Comparison of ENCODE assay signal across 7 mouse cellular contexts in genomic region chr7:114414421-114415335, GRCm38 (mm10). TPM values are rescaled to one million over a fixed set of nuclear protein-coding genes. Genes with fewer than 3 reads are reported as not detected.
A peak's percentile ranks its signal among the peaks of the same experiment; 100 is the strongest.
DNase-seq lines count a peak whose midpoint lies in the region; ATAC-seq and TF ChIP-seq lines count a peak whose summit lies in the region.

Pde3b (plus strand) TSS chr7:114415281.

- DNase-seq in adrenal gland, adult 8-10 months, result peak; percentile 16
- DNase-seq in embryo, embryonic 10.5 days (ENCODE audit: low spot score), result peak; percentile 82
- peak; percentile 82 for DNase-seq in limb, embryonic 10.5 days (ENCODE audit: low spot score)
- no peak for DNase-seq in midbrain, embryonic 10.5 days (ENCODE audit: low spot score)
- peak; percentile 28 for DNase-seq in spleen, adult 12 weeks (ENCODE audit: low spot score)

- no peaks in the 10 kb centered on the region for H3K4me1 ChIP-seq in intestine, postnatal 0 days (replicated peaks; ENCODE audit: control insufficient read depth, insufficient read depth, low read length)
- H3K4me1 ChIP-seq in limb, embryonic 10.5 days, result peaks cover 23% of the 10 kb centered on the region
- H3K4me1 ChIP-seq in midbrain, embryonic 10.5 days, result peaks cover 39% of the 10 kb centered on the region

- H3K27me3 ChIP-seq in intestine, postnatal 0 days (replicated peaks; ENCODE audit: control insufficient read depth, insufficient read depth, low read length), result peaks cover 5% of the 10 kb centered on the region; the same call in 1 of the 2 replicates
- no peaks in the 10 kb centered on the region for H3K27me3 ChIP-seq in limb, embryonic 10.5 days (ENCODE audit: low read depth, poor library complexity, severe bottlenecking)
- peaks cover 6% of the 10 kb centered on the region; the same call in 1 of the 2 replicates for H3K27me3 ChIP-seq in midbrain, embryonic 10.5 days (ENCODE audit: low read depth, poor library complexity, severe bottlenecking)

- no peaks in the 10 kb centered on the region for H3K36me3 ChIP-seq in intestine, postnatal 0 days (ENCODE audit: control insufficient read depth, insufficient read depth)
- no peaks in the 10 kb centered on the region for H3K36me3 ChIP-seq in limb, embryonic 10.5 days
- H3K36me3 ChIP-seq in midbrain, embryonic 10.5 days, result 0 out of 2 replicates have a peak, but pooled peaks cover 5% of the 10 kb centered on the region

- WGBS in intestine, postnatal 0 days, result 4% methylated on average over 52 of the region's 70 CpGs
- 2% methylated on average over 66 of the region's 70 CpGs for whole genome bisulfite sequencing in limb, embryonic 10.5 days
- WGBS in midbrain, embryonic 10.5 days, result under 1% methylated on average over 70 of the region's 70 CpGs

- peak within 1 kb of the TSS; percentile 64 for H3K9ac ChIP-seq in intestine, postnatal 0 days (ENCODE audit: low read depth, low read length)

- H3K4me3 ChIP-seq in intestine, postnatal 0 days (ENCODE audit: low read depth, low read length), result peak within 1 kb of the TSS; percentile 84
- H3K4me3 ChIP-seq in limb, embryonic 10.5 days, result peak within 1 kb of the TSS; percentile 90
- peak within 1 kb of the TSS; percentile 92 for H3K4me3 ChIP-seq in midbrain, embryonic 10.5 days

- no peaks in the 10 kb centered on the region for H3K9me3 ChIP-seq in intestine, postnatal 0 days (ENCODE audit: control insufficient read depth)
- no peaks in the 10 kb centered on the region for H3K9me3 ChIP-seq in limb, embryonic 10.5 days (replicated peaks)
- H3K9me3 ChIP-seq in midbrain, embryonic 10.5 days (replicated peaks), result no peaks in the 10 kb centered on the region

- peak; percentile 82 for ATAC-seq in granulocyte monocyte progenitor cell, adult 5-6 weeks (replicated peaks; ENCODE audit: poor library complexity, severe bottlenecking)
- peak; percentile 84 for ATAC-seq in intestine, postnatal 0 days

- peak within 1 kb of the TSS; percentile 57 for H3K27ac ChIP-seq in intestine, postnatal 0 days (ENCODE audit: low read depth, low read length)
- peak within 1 kb of the TSS; percentile 98 for H3K27ac ChIP-seq in limb, embryonic 10.5 days
- peak within 1 kb of the TSS; percentile 97 for H3K27ac ChIP-seq in midbrain, embryonic 10.5 days (replicated peaks)

- H3K4me2 ChIP-seq in intestine, postnatal 0 days (replicated peaks; ENCODE audit: low read depth), result peak within 1 kb of the TSS; percentile 100

- no peak for TF ChIP-seq CTCF in intestine, postnatal 0 days (IDR thresholded peaks at IDR 0.05; ENCODE audit: low read depth)

RNA-seq across cellular contexts. Expression of gene Pde3b, which starts in this region (rescaled TPM):
- 10 to 100 TPM; 12.1 to 34.9 (median 22.5) TPM for total RNA-seq in adrenal gland, adult 8-10 months (2022)
- 3.7 and 8.1 TPM in 2 replicates for total RNA-seq in granulocyte monocyte progenitor cell, adult 5-6 weeks (2014; fragmentation: Nextera tagmentation)
- 14.3 and 15.0 TPM in 2 replicates for total RNA-seq in granulocyte monocyte progenitor cell, adult 5-6 weeks (2017)
- polyA plus RNA-seq in intestine, postnatal 0 days (2015; fragmentation: Nextera tagmentation; extraction: Ambion mirVana), result 1.7 and 2.1 TPM in 2 replicates
- polyA plus RNA-seq in limb, embryonic 10.5 days (2016; fragmentation: Nextera tagmentation; extraction: Ambion mirVana), result 7.5 and 7.8 TPM in 2 replicates
- polyA plus RNA-seq in midbrain, embryonic 10.5 days (2016; fragmentation: Nextera tagmentation; extraction: Ambion mirVana), result 8.0 and 8.5 TPM in 2 replicates
